Mouse (Mus musculus) midbrain, embryonic 11.5 days (tissue): ENCODE measurements around the gene Rell1. TPM values are rescaled to one million over a fixed set of nuclear protein-coding genes. Genes with fewer than 3 reads are reported as not detected.

Source experiments
- ATAC-seq: fragments of 200-750 bp; cut with Nextera tagmentation; 2 replicates; pipeline ENCODE4 v1.8.0; 2017; ENCODE audit warnings: moderate TSS enrichment, moderate library complexity; ENCODE audit not compliant: low FRiP score
- DNase-seq: peaks from one replicate; pipeline ENCODE4 v3.0.0; 2015; ENCODE audit warnings: low spot score; ENCODE audit errors: missing footprints
- H3K27ac ChIP-seq: fragments of 300-500 bp; sonication (generic); 2 replicates; pipeline ENCODE4 v1.5.1; 2014; ENCODE audit warnings: low read depth, low read length
- H3K27me3 ChIP-seq: fragments of 300-500 bp; sonication (generic); 2 replicates; pipeline ENCODE4 v1.6.1; 2014; ENCODE audit warnings: mild to moderate bottlenecking, low read length, moderate library complexity, mixed read lengths; ENCODE audit not compliant: control insufficient read depth, insufficient read depth
- H3K36me3 ChIP-seq: fragments of 300-500 bp; sonication (generic); 2 replicates; pipeline ENCODE4 v1.6.1; 2014; ENCODE audit warnings: mild to moderate bottlenecking, low read length, moderate library complexity, mixed read lengths; ENCODE audit not compliant: control insufficient read depth, insufficient read depth
- H3K4me1 ChIP-seq: fragments of 300-500 bp; sonication (generic); 2 replicates; pipeline ENCODE4 v1.6.1; 2014; ENCODE audit warnings: low read length; ENCODE audit not compliant: control insufficient read depth, insufficient read depth
- H3K4me2 ChIP-seq: fragments of 300-500 bp; sonication (generic); 2 replicates; pipeline ENCODE4 v1.6.1; 2014; ENCODE audit warnings: mild to moderate bottlenecking, moderate library complexity
- H3K4me3 ChIP-seq: fragments of 300-500 bp; sonication (generic); 2 replicates; pipeline ENCODE4 v1.5.1; 2014; ENCODE audit warnings: low read depth, low read length
- H3K9ac ChIP-seq: fragments of 300-500 bp; sonication (generic); 2 replicates; pipeline ENCODE4 v1.6.1; 2014; ENCODE audit warnings: low read length
- H3K9me3 ChIP-seq: fragments of 300-500 bp; sonication (generic); 2 replicates; pipeline ENCODE4 v1.6.1; 2016; ENCODE audit warnings: low read length; ENCODE audit not compliant: control insufficient read depth
- WGBS: fragments of 180-500 bp; shearing (Covaris S2); extraction: QIAGEN DNeasy Blood & Tissue Kit; methylation state at CpG from one replicate; pipeline ENCODE4 v1.1.7; 2014; 5-methylcytosine and 5-hydroxymethylcytosine counted together
- polyA plus RNA-seq: library from polyadenylated mRNA; unstranded; fragments of >200 nt; fragmentation: Nextera tagmentation; extraction: Ambion mirVana; gene quantifications from 2 replicates; pipeline ENCODE4 v1.2.1, GENCODE M21; 2014

Gene Rell1
- polyA plus RNA-seq, 1 experiment from 2014 or later = 8.4 TPM

- ATAC-seq = no peak
Measured at GRCm38 (mm10) chr5:63891241-63891640, 77.5 kb downstream of the Rell1 start.

GRCm38 (mm10) chr5:63887111-63887510 lies 81.6 kb downstream of the Rell1 start:
- H3K9ac ChIP-seq = no peak overlapping the region
- no peak overlapping the region for H3K4me2 ChIP-seq

More at GRCm38 (mm10) chr5:63891241-63891640, 77.5 kb downstream of the Rell1 start:
- no peaks in the 10 kb centered on the region for H3K9me3 ChIP-seq
- H3K4me3 ChIP-seq = no peak overlapping the region
- DNase-seq = no peak
- WGBS = 86% methylated on average over 4 of the region's 4 CpGs
- H3K4me2 ChIP-seq = no peak overlapping the region
- no peaks in the 10 kb centered on the region for H3K36me3 ChIP-seq
- no peaks in the 10 kb centered on the region for H3K4me1 ChIP-seq
- H3K9ac ChIP-seq = no peak overlapping the region
- no peaks in the 10 kb centered on the region for H3K27me3 ChIP-seq
- H3K27ac ChIP-seq = no peak overlapping the region

GRCm38 (mm10) chr5:63886709-63887108 lies 82.0 kb downstream of the Rell1 start:
- H3K4me1 ChIP-seq = no peaks in the 10 kb centered on the region
- H3K9ac ChIP-seq = no peak overlapping the region
- no peak overlapping the region for H3K27ac ChIP-seq
- no peaks in the 10 kb centered on the region for H3K9me3 ChIP-seq
- WGBS = 39% methylated on average over 6 of the region's 6 CpGs
- no peak overlapping the region for H3K4me3 ChIP-seq
- ATAC-seq = 0 out of 2 replicates have a peak, but pooled peaks have one; percentile 33
- no peak overlapping the region for H3K4me2 ChIP-seq
- H3K36me3 ChIP-seq = no peaks in the 10 kb centered on the region
- no peaks in the 10 kb centered on the region for H3K27me3 ChIP-seq
- DNase-seq = peak; percentile 88

More at GRCm38 (mm10) chr5:63887111-63887510, 81.6 kb downstream of the Rell1 start:
- Histone ChIP-seq H3K36me3 (no peaks in the 10 kb centered on the region), H3K27me3 (no peaks in the 10 kb centered on the region), H3K27ac (no peak overlapping the region), H3K9me3 (no peaks in the 10 kb centered on the region), H3K4me3 (no peak overlapping the region), H3K4me1 (no peaks in the 10 kb centered on the region)
- ATAC-seq = no peak
- WGBS = 95% methylated on average over 4 of the region's 4 CpGs
- no peak for DNase-seq

GRCm38 (mm10) chr5:63886292-63886691 lies 82.4 kb downstream of the Rell1 start:
- 87% methylated on average over 5 of the region's 5 CpGs for WGBS
- DNase-seq (no peak), ATAC-seq (no peak)
- Histone ChIP-seq H3K9me3 (no peaks in the 10 kb centered on the region), H3K4me1 (no peaks in the 10 kb centered on the region), H3K9ac (no peak overlapping the region), H3K27me3 (no peaks in the 10 kb centered on the region), H3K36me3 (no peaks in the 10 kb centered on the region), H3K4me3 (no peak overlapping the region), H3K4me2 (no peak overlapping the region), H3K27ac (no peak overlapping the region)

- Histone ChIP-seq H3K9me3 (no peaks in the 10 kb centered on the region), H3K9ac (no peak overlapping the region), H3K27ac (no peak overlapping the region), H3K4me3 (no peak overlapping the region), H3K4me1 (no peaks in the 10 kb centered on the region), H3K4me2 (no peak overlapping the region), H3K27me3 (no peaks in the 10 kb centered on the region), H3K36me3 (no peaks in the 10 kb centered on the region)
- DNase-seq = no peak
- WGBS = 62% methylated on average over 10 of the region's 10 CpGs
- ATAC-seq = no peak
Measured at GRCm38 (mm10) chr5:63879026-63879425, 89.7 kb downstream of the Rell1 start.

- Histone ChIP-seq H3K4me2 (no peak overlapping the region), H3K9me3 (no peaks in the 10 kb centered on the region), H3K27me3 (no peaks in the 10 kb centered on the region), H3K4me3 (no peak overlapping the region), H3K9ac (no peak overlapping the region), H3K27ac (no peak overlapping the region), H3K36me3 (no peaks in the 10 kb centered on the region), H3K4me1 (0 out of 2 replicates have a peak, but pooled peaks cover 3% of the 10 kb centered on the region)
- no peak for DNase-seq
- 93% methylated on average over 4 of the region's 4 CpGs for WGBS
- ATAC-seq = no peak
Measured at GRCm38 (mm10) chr5:63876081-63876480, 92.6 kb downstream of the Rell1 start.

GRCm38 (mm10) chr5:63874880-63875279 lies 93.8 kb downstream of the Rell1 start:
- DNase-seq = peak; percentile 86
- WGBS = 65% methylated on average over 16 of the region's 16 CpGs
- 0 out of 2 replicates have a peak, but pooled peaks have one; percentile 15 for ATAC-seq
- H3K4me2 ChIP-seq = no peak overlapping the region
- no peaks in the 10 kb centered on the region for H3K9me3 ChIP-seq
- no peak overlapping the region for H3K9ac ChIP-seq
- no peaks in the 10 kb centered on the region for H3K27me3 ChIP-seq
- H3K4me3 ChIP-seq = no peak overlapping the region
- H3K4me1 ChIP-seq = 0 out of 2 replicates have a peak, but pooled peaks cover 3% of the 10 kb centered on the region
- H3K36me3 ChIP-seq = no peaks in the 10 kb centered on the region
- no peak overlapping the region for H3K27ac ChIP-seq

GRCm38 (mm10) chr5:63872176-63872932 lies 96.3 kb downstream of the Rell1 start:
- Histone ChIP-seq H3K4me2 (0 out of 2 replicates have a peak overlapping the region, but pooled peaks have one; percentile 2), H3K9ac (no peak overlapping the region), H3K4me3 (no peak overlapping the region), H3K27ac (no peak overlapping the region), H3K36me3 (no peaks in the 10 kb centered on the region), H3K27me3 (no peaks in the 10 kb centered on the region), H3K4me1 (0 out of 2 replicates have a peak, but pooled peaks cover 3% of the 10 kb centered on the region), H3K9me3 (no peaks in the 10 kb centered on the region)
- WGBS = 37% methylated on average over 17 of the region's 17 CpGs
- peak; percentile 72 for ATAC-seq
- peak; percentile 93 for DNase-seq

GRCm38 (mm10) chr5:63867421-63867820 lies 101.3 kb downstream of the Rell1 start:
- Histone ChIP-seq H3K36me3 (no peaks in the 10 kb centered on the region), H3K4me2 (no peak overlapping the region), H3K27ac (no peak overlapping the region), H3K4me1 (0 out of 2 replicates have a peak, but pooled peaks cover 3% of the 10 kb centered on the region), H3K27me3 (no peaks in the 10 kb centered on the region), H3K9ac (no peak overlapping the region), H3K9me3 (no peaks in the 10 kb centered on the region), H3K4me3 (no peak overlapping the region)
- 33% methylated on average over 3 of the region's 3 CpGs for WGBS
- DNase-seq (no peak), ATAC-seq (no peak)
